Mouse (Mus musculus) hindbrain, embryonic 16.5 days (tissue): ENCODE results near the gene Cdk6. TPM values are rescaled to one million over a fixed set of nuclear protein-coding genes. Genes with fewer than 3 reads are reported as not detected.
A peak's percentile ranks its signal among the peaks of the same experiment; 100 is the strongest.
"Not testable (repeated sequence)": the region's sequence is repeated elsewhere in the genome, so short reads cannot be mapped to it uniquely, and the experiment has no call there.

Source experiments
- ATAC-seq: fragments of 200-750 bp; cut with Nextera tagmentation; 2 replicates; pipeline ENCODE4 v1.8.0; 2017; ENCODE audit warnings: moderate TSS enrichment, moderate library complexity
- H3K27ac ChIP-seq: fragments of 300-500 bp; sonication (generic); 2 replicates; pipeline ENCODE4 v1.5.1; 2014; ENCODE audit warnings: low read depth, mild to moderate bottlenecking, control low read depth, low read length, moderate library complexity
- H3K27me3 ChIP-seq: fragments of 300-500 bp; sonication (generic); replicated peaks from 2 replicates; pipeline ENCODE4 v1.6.1; 2014; ENCODE audit warnings: low read length; ENCODE audit not compliant: control insufficient read depth, insufficient read depth
- H3K36me3 ChIP-seq: fragments of 300-500 bp; sonication (generic); 2 replicates; pipeline ENCODE4 v1.6.1; 2014; ENCODE audit warnings: mild to moderate bottlenecking, low read length, moderate library complexity, mixed read lengths; ENCODE audit not compliant: control insufficient read depth, insufficient read depth
- H3K4me1 ChIP-seq: fragments of 300-500 bp; sonication (generic); 2 replicates; pipeline ENCODE4 v1.6.1; 2014; ENCODE audit warnings: low read depth, low read length; ENCODE audit not compliant: control insufficient read depth, insufficient read depth
- H3K4me2 ChIP-seq: fragments of 300-500 bp; sonication (generic); 2 replicates; pipeline ENCODE4 v1.6.1; 2014; ENCODE audit warnings: mild to moderate bottlenecking, low read length, control low read depth, moderate library complexity
- H3K4me3 ChIP-seq: fragments of 300-500 bp; sonication (generic); 2 replicates; pipeline ENCODE4 v1.5.1; 2014; ENCODE audit warnings: mild to moderate bottlenecking, low read length, control low read depth, moderate library complexity
- H3K9ac ChIP-seq: fragments of 300-500 bp; sonication (generic); 2 replicates; pipeline ENCODE4 v1.6.1; 2014; ENCODE audit warnings: low read depth, mild to moderate bottlenecking, control low read depth, low read length, moderate library complexity
- H3K9me3 ChIP-seq: fragments of 300-500 bp; sonication (generic); 2 replicates; pipeline ENCODE4 v1.6.1; 2014; ENCODE audit warnings: mild to moderate bottlenecking, low read length, moderate library complexity; ENCODE audit not compliant: control insufficient read depth
- WGBS: fragments of 180-500 bp; shearing (Covaris S2); extraction: QIAGEN DNeasy Blood & Tissue Kit; methylation state at CpG from one replicate; pipeline ENCODE4 v1.1.7; 2014; 5-methylcytosine and 5-hydroxymethylcytosine counted together
- polyA plus RNA-seq: library from polyadenylated mRNA; unstranded; fragments of >200 nt; fragmentation: Nextera tagmentation; extraction: Ambion mirVana; gene quantifications from 2 replicates; pipeline ENCODE4 v1.2.1, GENCODE M21; 2015

Gene Cdk6
- polyA plus RNA-seq, 1 experiment from 2014 or later, result 13.9 TPM

DNA sequence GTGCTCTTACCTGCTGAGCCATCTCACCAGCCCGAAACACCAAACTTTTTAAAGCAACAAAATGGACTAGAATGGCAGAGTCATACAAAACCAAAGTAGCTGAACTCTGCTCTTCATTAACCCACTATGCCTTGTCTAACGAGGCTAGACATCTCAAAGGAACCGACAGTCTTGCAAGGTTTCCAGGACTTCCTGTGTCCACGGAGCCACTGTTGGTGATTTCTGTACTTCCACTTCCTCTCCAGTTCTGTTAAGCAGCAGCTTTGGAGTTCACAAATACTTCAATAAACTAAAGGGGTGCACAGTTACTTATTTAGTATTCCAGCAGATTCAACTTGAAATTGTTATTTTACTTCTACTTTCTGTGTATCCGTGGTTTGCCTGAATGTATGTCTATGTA is 23.6 kb upstream of the Cdk6 start:
- 86% methylated on average over 5 of the region's 5 CpGs for WGBS
- H3K27ac ChIP-seq, H3K4me2 ChIP-seq, H3K36me3 ChIP-seq, H3K4me3 ChIP-seq, H3K9ac ChIP-seq, ATAC-seq, H3K27me3 ChIP-seq, H3K4me1 ChIP-seq, H3K9me3 ChIP-seq: not testable (repeated sequence)

DNA sequence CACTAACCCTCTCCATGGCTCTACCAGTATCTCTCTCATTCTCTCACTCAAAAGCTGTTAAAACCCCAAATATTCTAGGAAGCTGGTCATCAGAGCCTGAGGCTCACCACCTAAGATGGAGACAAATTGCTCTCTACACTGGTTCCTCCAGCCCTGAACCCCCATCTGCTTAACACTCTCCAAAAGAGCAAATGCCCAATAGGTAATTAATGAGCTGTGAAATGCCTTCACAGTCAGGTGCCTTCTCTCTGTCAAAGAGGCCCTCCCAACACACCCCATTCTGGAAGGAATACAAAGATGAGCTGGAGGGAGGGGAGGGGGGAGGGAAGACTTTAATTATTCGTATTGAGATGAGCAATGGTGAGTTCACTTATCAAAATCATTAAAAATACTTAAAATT is 21.1 kb upstream of the Cdk6 start:
- peak; percentile 61 for ATAC-seq

DNA sequence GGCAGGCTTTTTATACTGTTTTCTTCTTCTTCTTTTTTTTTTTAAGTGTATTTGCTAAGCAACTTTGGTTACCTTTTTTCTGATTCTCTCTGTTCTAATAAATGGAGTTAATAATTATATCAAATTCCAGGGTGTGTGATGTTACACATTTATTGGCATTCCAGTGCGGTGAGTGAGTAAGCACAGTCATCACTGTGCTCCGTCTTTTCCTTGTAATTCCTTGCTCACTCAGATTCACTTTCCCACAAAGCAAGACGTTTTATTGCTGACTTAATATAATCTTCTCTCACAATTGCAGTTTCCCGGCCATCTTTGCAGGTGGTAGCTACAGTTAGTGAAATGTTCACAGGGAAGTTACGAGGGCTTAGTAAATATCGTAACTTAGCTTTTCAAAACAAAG is 19.2 kb upstream of the Cdk6 start:
- Histone ChIP-seq H3K9me3 (no peaks in the 10 kb centered on the region), H3K4me3 (no peak overlapping the region), H3K27me3 (no peaks in the 10 kb centered on the region), H3K4me2 (no peak overlapping the region), H3K36me3 (no peaks in the 10 kb centered on the region), H3K4me1 (no peaks in the 10 kb centered on the region), H3K27ac (no peak overlapping the region), H3K9ac (no peak overlapping the region)
- ATAC-seq, result no peak
- WGBS, result 90% methylated on average over 6 of the region's 6 CpGs

More for the DNA sequence above, 21.1 kb upstream of the Cdk6 start:
- Histone ChIP-seq H3K27me3 (no peaks in the 10 kb centered on the region), H3K9me3 (no peaks in the 10 kb centered on the region), H3K4me3 (no peak overlapping the region), H3K9ac (no peak overlapping the region), H3K4me1 (no peaks in the 10 kb centered on the region), H3K4me2 (no peak overlapping the region), H3K27ac (no peak overlapping the region), H3K36me3 (no peaks in the 10 kb centered on the region)
- WGBS, result 12% methylated on average over 1 of the region's 1 CpGs

DNA sequence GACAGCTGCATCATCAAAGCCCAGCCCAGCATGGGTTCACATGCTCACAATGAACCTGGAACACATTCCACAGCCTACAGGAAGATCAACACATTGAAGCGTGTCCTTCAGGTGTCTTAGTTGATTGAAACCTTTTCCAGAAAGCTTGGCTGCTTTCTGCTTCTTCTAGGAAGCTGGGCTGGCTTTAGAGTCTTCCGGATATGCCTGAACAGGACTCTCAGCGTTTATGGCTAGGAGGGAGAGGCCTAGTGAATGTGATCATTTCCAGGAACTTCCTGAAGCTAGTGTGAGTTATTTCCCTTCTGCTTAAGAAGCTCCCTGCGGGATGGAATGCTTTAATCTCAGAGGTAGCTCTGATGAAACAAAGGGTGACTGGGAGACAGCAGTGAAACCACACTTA is 17.2 kb upstream of the Cdk6 start:
- Histone ChIP-seq H3K27me3 (no peaks in the 10 kb centered on the region), H3K36me3 (no peaks in the 10 kb centered on the region), H3K9me3 (no peaks in the 10 kb centered on the region), H3K9ac (no peak overlapping the region), H3K4me3 (no peak overlapping the region), H3K27ac (no peak overlapping the region), H3K4me2 (no peak overlapping the region), H3K4me1 (no peaks in the 10 kb centered on the region)
- 67% methylated on average over 4 of the region's 4 CpGs for WGBS
- ATAC-seq, result no peak

DNA sequence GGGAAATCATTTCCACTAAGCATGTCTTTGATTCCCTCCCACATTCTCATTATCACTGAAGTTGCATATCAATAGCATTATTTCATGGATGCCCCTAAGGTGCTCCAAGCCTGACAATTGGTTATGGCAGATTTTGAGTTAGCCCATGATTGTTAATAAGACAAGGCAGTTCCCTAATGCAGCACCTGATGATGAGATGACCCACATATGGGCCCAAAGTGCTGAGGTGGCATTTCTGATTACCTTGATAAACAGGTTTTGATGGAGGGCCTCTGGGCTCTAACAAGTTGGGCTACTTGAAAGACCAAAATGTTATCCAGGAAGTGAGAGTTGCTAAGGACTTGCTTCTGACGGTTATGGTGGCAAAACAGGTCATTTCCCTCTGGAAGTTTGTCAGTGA is 11.9 kb upstream of the Cdk6 start:
- no peaks in the 10 kb centered on the region for H3K4me1 ChIP-seq
- no peaks in the 10 kb centered on the region for H3K36me3 ChIP-seq
- H3K9ac ChIP-seq, result no peak overlapping the region
- H3K4me2 ChIP-seq, result no peak overlapping the region
- H3K9me3 ChIP-seq, result no peaks in the 10 kb centered on the region
- H3K27me3 ChIP-seq, result no peaks in the 10 kb centered on the region
- 76% methylated on average over 1 of the region's 1 CpGs for WGBS
- H3K4me3 ChIP-seq, result no peak overlapping the region
- no peak overlapping the region for H3K27ac ChIP-seq
- no peak for ATAC-seq

DNA sequence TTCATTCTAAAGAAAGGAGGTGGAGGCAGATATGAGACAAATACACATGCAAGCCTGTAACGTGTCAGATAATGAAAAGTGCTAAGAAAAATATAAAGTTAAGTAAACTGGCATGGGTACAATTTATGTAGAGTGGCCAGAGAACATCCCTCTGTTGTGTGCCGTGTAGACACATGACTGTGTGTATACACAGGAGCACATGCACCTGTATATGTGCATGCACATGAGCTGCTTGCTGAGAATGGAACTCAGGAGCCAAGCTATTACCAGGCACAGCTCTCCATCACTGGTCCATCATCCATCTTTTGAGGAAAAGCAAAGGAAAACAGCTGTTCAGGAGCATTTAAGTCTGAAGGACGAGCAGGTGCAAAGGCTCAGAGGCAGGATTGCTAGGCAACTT is 10.4 kb upstream of the Cdk6 start:
- H3K9me3 ChIP-seq, result no peaks in the 10 kb centered on the region
- H3K27ac ChIP-seq, result no peak overlapping the region
- no peaks in the 10 kb centered on the region for H3K27me3 ChIP-seq
- H3K4me2 ChIP-seq, result no peak overlapping the region
- no peak overlapping the region for H3K9ac ChIP-seq
- no peaks in the 10 kb centered on the region for H3K36me3 ChIP-seq
- no peak overlapping the region for H3K4me3 ChIP-seq
- 69% methylated on average over 3 of the region's 3 CpGs for WGBS
- no peaks in the 10 kb centered on the region for H3K4me1 ChIP-seq
- no peak for ATAC-seq

DNA sequence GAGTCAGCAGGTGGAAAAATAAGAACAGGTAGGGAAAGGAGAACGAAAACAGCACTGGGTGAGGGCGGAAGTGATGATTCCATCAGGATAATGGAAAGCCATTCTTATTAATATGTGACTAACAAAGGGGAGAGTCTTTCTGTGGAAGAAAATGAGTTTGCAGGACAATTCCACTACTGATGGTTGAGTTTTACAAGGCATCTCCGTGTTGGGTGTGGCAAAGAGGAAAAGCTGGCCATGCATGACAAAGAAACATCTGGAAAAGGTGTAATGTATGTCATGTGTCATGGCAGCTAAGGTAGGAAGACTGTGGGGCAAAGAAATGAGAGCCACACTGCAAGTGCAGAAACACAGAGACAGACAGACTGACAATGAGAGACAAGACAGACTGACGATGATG is 8.3 kb upstream of the Cdk6 start:
- H3K9me3 ChIP-seq, H3K27me3 ChIP-seq, H3K4me1 ChIP-seq, H3K36me3 ChIP-seq, H3K27ac ChIP-seq, H3K4me2 ChIP-seq, ATAC-seq, H3K9ac ChIP-seq, H3K4me3 ChIP-seq: not testable (repeated sequence)
- 95% methylated on average over 4 of the region's 4 CpGs for WGBS

DNA sequence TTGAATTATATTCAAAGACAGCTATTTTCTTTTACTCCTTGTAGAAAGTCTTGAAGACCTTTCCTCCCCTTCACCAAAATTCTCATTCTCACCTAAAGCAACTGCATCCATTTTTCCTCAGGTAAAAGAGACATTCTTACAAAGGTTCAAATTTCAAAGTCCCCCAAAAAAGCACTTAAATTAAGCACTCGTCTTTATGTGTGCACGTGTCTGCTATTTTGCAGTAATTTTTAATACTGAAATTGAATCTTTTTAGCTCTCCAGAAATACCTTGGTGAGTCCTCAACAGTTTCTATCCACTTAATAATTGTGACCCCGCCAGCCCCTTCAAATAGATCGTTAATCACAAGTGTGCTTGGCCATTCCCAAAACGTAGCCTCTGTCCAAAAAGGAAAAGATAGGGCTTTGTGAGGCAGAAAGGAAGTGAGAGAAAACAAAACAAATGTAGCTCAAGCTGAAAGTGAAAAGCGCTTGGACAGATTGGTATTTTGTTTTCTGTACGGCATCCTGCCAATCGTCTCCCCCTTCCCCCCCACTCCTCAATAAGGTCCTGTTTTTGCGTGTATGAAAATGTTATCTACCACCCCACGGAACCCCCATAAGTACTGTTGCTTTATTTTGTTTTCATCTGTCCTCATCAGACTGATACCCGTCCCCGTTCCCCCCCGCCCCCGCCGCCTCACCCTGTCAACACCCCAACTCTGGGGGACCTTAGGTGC is 786 bp upstream of the Cdk6 start:
- Histone ChIP-seq H3K4me1 (peaks cover 18% of the 10 kb centered on the region), H3K9ac (peak overlapping the region; percentile 74), H3K4me2 (peak overlapping the region; percentile 97), H3K4me3 (peak overlapping the region; percentile 61), H3K27me3 (peaks cover 13% of the 10 kb centered on the region)
- 4% methylated on average over 15 of the region's 15 CpGs for WGBS
- not testable (repeated sequence) for ATAC-seq, H3K36me3 ChIP-seq, H3K27ac ChIP-seq, H3K9me3 ChIP-seq

DNA sequence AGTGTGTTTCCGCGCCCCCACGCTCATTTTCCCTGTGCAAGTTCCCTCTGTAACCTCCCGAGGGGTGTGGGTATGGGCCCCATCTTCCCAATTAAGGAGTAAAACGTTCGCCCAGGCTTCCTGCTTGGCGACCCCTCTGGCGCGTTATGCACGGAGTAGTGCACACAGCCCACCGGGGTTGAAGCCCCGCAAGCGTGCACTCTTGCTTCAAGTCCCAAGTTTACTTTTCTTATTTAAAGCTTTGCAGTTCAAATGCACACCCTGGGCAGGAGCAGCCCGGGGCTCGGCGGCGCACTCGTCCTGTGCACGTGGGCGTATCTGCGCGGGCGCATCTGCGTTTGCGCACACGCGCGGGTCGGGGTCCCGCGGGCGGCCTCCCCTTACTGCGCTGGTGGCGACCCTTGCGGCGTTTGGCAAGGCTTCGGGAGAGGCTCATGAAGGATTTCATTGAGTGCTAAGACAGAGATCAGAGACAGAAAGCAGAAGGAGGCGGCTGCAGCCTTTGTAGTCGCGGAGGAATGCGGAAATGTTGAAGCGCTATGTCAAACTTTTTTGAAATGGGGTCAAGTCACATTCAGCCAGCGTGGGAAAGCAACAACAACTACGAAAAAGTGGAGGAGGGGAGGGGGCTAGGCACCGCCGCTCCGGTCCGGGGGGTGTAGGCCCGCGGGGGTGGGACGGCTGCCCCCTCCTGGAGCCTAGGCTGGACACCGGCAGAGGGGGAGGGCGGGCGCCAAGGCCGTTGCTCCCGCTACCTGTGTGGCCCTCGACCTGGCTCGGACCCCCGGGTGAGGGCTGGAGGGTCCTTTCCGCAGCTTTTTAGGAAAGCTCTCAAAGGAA is 866 bp downstream of the Cdk6 start:
- peak overlapping the region; percentile 61 for H3K4me3 ChIP-seq
- peak; percentile 35 for ATAC-seq
- peak overlapping the region; percentile 74 for H3K27ac ChIP-seq
- H3K27me3 ChIP-seq, result peaks cover 13% of the 10 kb centered on the region
- H3K4me2 ChIP-seq, result peak overlapping the region; percentile 97
- H3K9me3 ChIP-seq, result 0 out of 2 replicates have a peak, but pooled peaks cover 2% of the 10 kb centered on the region
- WGBS, result under 1% methylated on average over 60 of the region's 60 CpGs
- peak overlapping the region; percentile 61 for H3K9ac ChIP-seq
- H3K36me3 ChIP-seq, result no peaks in the 10 kb centered on the region
- H3K4me1 ChIP-seq, result peaks cover 18% of the 10 kb centered on the region
